Mouse (Mus musculus) liver, adult 2 months (tissue): Measurements from ENCODE around the gene Insc.

Source experiments
- CTCF ChIP-seq: fragments of 200-500 bp; IDR thresholded peaks from 2 replicates; pipeline ENCODE4 v1.5.1; 2011; ENCODE audit warnings: low read depth, low read length, control low read depth
- POLR2A ChIP-seq: fragments of 200-500 bp; IDR thresholded peaks from 2 replicates; pipeline ENCODE4 v1.6.1; 2011; ENCODE audit warnings: low read length, control low read depth; ENCODE audit not compliant: insufficient read depth; ENCODE audit errors: extremely low read depth

- TF ChIP-seq CTCF (no peak), POLR2A (no peak)
These were observed 23.0 kb downstream of the Insc start for GRCm38 (mm10) chr7:114766523-114766922.
